Mouse (Mus musculus) forebrain, embryonic 12.5 days (tissue): Measurements from ENCODE around the gene Ubash3b. TPM values are rescaled to one million over a fixed set of nuclear protein-coding genes. Genes with fewer than 3 reads are reported as not detected.

Experiments
- ATAC-seq: fragments of 200-750 bp; cut with Nextera tagmentation; 2 replicates; pipeline ENCODE4 v1.8.0; 2017; ENCODE audit warnings: moderate TSS enrichment; ENCODE audit not compliant: low FRiP score
- H3K27ac ChIP-seq: fragments of 300-500 bp; sonication (generic); 2 replicates; pipeline ENCODE4 v1.5.1; 2016; ENCODE audit warnings: mild to moderate bottlenecking
- H3K27me3 ChIP-seq: fragments of 300-500 bp; sonication (generic); 2 replicates; pipeline ENCODE4 v1.6.1; 2016; ENCODE audit warnings: mild to moderate bottlenecking
- H3K36me3 ChIP-seq: fragments of 300-500 bp; sonication (generic); replicated peaks from 2 replicates; pipeline ENCODE4 v1.6.1; 2016; ENCODE audit warnings: mild to moderate bottlenecking
- H3K4me1 ChIP-seq: fragments of 300-500 bp; sonication (generic); 2 replicates; pipeline ENCODE4 v1.6.1; 2016
- H3K4me2 ChIP-seq: fragments of 300-500 bp; sonication (generic); 2 replicates; pipeline ENCODE4 v1.6.1; 2016; ENCODE audit warnings: mild to moderate bottlenecking, moderate library complexity
- H3K4me3 ChIP-seq: fragments of 300-500 bp; sonication (generic); replicated peaks from 2 replicates; pipeline ENCODE4 v1.5.1; 2016; ENCODE audit warnings: mild to moderate bottlenecking
- H3K9ac ChIP-seq: fragments of 300-500 bp; sonication (generic); 2 replicates; pipeline ENCODE4 v1.6.1; 2016; ENCODE audit warnings: mild to moderate bottlenecking
- H3K9me3 ChIP-seq: fragments of 300-500 bp; sonication (generic); 2 replicates; pipeline ENCODE4 v1.6.1; 2016
- WGBS: fragments of 180-500 bp; shearing (Covaris S2); methylation state at CpG from one replicate; pipeline ENCODE4 v1.1.7; 2016; 5-methylcytosine and 5-hydroxymethylcytosine counted together
- polyA plus RNA-seq: library from polyadenylated mRNA; unstranded; fragments of >200 nt; fragmentation: Nextera tagmentation; extraction: Ambion mirVana; gene quantifications from 2 replicates; pipeline ENCODE4 v1.2.1, GENCODE M21; 2016

The Ubash3b gene
- polyA plus RNA-seq, 1 experiment from 2014 or later, result 9.9 TPM

DNA sequence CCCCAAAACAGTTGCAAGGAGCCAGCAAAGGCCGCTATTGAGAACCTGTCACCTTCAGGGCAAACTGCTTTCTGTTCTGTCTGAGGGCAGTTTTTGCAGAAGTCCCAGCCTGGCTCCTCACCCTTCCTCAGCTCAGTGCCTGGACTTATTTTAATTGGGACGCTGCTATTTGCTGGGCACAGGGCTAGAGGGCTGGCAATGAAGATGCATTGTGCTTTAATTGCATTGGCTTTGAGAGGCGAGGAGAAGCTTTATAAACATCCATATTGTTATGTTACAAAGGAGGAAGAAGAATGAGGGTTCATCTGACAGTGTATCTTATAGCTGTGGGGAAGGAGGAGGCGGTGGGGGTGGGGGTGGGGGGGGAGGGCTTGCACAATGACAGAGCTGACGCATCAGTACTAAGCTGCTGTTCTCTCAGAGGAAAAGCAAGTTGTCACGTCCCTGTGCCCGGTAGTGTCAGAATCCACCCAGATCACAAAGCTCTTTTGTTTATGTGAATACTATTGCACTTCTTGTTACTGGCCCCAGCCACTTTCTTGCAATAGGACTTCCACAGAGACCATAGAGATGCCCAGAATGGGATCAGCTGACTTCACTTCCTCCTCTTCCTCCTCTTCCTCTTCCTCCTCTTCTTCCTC, 841 bp downstream of the Ubash3b start:
- H3K9me3 ChIP-seq, result no peaks in the 10 kb centered on the region
- no peaks in the 10 kb centered on the region for H3K36me3 ChIP-seq
- no peak overlapping the region for H3K4me3 ChIP-seq
- peak overlapping the region; percentile 37; the same call in 1 of the 2 replicates for H3K27ac ChIP-seq
- peaks cover 29% of the 10 kb centered on the region for H3K27me3 ChIP-seq
- H3K4me2 ChIP-seq, result no peak overlapping the region
- no peak for ATAC-seq
- 20% methylated on average over 7 of the region's 7 CpGs for WGBS
- H3K9ac ChIP-seq, result no peak overlapping the region
- H3K4me1 ChIP-seq, result peaks cover 29% of the 10 kb centered on the region

DNA sequence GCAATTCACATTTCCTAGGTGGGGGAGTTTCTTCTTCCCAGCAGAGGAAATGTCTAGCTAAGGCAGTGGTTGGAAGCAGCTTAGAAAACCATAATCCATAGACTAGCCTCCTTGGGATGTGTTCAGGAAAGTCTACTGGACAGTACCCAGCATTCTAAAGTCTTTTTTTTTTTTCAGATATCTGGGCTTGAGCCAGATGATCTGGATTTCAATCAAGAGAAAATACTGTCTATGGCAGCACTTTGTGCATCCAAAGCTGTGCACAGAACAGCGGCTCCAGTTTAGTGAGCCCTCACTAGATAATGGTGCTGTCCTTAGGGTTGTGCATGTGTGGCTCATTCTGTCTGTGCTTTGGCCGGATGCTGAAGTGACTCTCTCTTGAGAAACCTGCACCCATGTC, 2.3 kb downstream of the Ubash3b start:
- H3K9ac ChIP-seq, result no peak overlapping the region
- H3K4me1 ChIP-seq, result peaks cover 29% of the 10 kb centered on the region
- H3K36me3 ChIP-seq, result no peaks in the 10 kb centered on the region
- no peak overlapping the region for H3K4me3 ChIP-seq
- H3K4me2 ChIP-seq, result no peak overlapping the region
- no peaks in the 10 kb centered on the region for H3K9me3 ChIP-seq
- H3K27ac ChIP-seq, result no peak overlapping the region
- ATAC-seq, result no peak
- WGBS, result 78% methylated on average over 2 of the region's 2 CpGs
- H3K27me3 ChIP-seq, result peaks cover 38% of the 10 kb centered on the region

DNA sequence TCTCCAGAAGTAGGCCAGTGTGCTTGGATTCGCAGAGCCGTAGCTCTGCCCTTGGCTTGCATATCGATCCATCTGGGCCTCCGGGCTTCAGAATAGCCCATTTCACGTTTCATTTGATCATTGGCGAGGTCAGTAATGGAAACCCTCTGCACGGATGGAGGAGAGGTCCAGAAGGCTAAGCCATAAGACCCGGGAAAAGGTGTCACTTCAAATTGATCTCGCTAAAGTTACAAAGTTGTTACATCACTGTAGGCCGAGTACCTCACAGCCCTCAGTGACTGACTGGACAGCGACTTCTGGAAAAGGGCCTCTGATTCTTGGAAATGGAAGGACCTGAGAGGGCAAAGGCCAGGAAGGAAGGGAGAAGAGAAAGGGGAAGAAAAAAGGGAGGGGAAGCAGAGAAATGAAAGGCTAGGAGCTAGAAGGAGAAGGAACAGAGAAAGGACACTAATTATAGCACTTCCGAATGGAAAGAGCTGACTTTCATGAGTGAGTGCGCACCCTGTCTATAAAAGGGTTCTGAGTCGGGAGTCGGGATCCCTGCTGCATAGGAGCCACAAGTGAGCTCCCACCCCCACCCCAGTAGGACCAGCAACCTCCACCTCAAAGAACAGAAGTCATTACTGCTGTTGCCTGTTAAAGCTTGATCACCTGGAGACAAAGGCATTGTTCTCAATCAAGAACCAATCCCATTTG, 3.5 kb downstream of the Ubash3b start:
- WGBS, result 16% methylated on average over 15 of the region's 15 CpGs
- peak overlapping the region; percentile 87 for H3K4me2 ChIP-seq
- H3K36me3 ChIP-seq, result no peaks in the 10 kb centered on the region
- peak overlapping the region; percentile 71 for H3K9ac ChIP-seq
- H3K27me3 ChIP-seq, result peaks cover 38% of the 10 kb centered on the region
- ATAC-seq, result no peak
- peak overlapping the region; percentile 70; the same call in 1 of the 2 replicates for H3K27ac ChIP-seq
- peak overlapping the region; percentile 86 for H3K4me3 ChIP-seq
- H3K4me1 ChIP-seq, result peaks cover 29% of the 10 kb centered on the region
- H3K9me3 ChIP-seq, result no peaks in the 10 kb centered on the region

DNA sequence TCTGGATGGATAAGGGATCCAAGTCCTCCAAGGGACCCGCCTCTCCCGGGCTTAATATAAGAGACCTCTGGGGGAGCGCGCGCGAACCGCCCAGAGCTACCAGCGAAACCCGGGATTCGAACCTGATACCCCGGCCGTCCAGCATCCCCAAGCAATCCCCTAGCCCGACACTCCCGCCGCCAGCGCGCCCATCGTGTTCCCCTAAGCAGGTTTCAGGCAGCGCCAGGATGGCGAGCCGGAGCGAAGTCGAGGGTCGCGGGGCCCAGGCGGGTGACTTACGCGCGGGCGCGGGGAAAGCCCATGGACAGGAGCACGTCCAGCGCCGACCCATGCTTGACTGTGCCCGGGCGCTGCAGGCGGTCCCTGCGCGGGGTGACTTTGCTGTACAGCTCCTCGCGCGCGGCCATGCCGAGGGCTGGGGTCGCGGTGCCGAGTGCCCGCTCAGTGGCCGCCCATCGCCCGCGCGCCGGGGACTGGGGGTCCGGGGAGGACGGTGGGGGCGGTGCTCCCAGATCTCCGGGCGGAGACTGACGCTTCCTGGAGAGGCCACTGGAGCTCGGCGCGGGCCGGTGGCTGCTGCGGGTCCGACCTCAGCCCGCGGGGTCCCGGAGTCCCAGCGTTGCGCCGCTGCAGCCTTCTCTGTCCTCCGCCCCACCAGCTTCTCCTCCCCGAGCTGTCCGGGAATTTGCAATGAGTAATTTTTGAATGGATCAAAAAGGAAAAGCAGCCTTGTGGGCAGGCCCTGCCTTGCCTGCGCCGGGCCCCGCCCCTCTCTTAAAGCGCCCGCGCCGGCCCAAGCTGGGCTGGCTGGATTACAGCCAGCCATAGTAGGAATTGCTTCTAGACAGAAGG, 4.3 kb downstream of the Ubash3b start:
- peak; percentile 89 for ATAC-seq
- Histone ChIP-seq H3K9ac (peak overlapping the region; percentile 71), H3K9me3 (no peaks in the 10 kb centered on the region), H3K36me3 (no peaks in the 10 kb centered on the region), H3K4me1 (peaks cover 29% of the 10 kb centered on the region), H3K4me3 (peak overlapping the region; percentile 86), H3K27ac (peak overlapping the region; percentile 70), H3K27me3 (peaks cover 38% of the 10 kb centered on the region), H3K4me2 (peak overlapping the region; percentile 87)
- under 1% methylated on average over 82 of the region's 82 CpGs for WGBS

DNA sequence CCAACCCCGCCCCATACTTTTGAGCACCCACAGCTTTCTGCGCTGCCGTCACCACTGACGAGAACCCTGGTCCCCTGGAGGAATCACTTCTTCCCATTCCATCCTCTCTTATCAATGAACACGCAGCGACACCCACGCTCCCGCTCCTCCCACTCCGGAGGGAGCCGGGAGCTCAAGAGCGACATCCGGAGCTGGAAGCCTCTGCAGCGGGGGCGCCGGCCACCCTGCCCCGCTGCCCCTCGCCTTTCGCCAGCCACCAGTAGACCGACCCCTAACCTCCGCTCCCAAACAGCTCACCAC, 4.8 kb downstream of the Ubash3b start:
- peak overlapping the region; percentile 86 for H3K4me3 ChIP-seq
- no peak overlapping the region for H3K27ac ChIP-seq
- H3K4me2 ChIP-seq, result peak overlapping the region; percentile 87
- 0 out of 2 replicates have a peak, but pooled peaks have one; percentile 2 for ATAC-seq
- no peaks in the 10 kb centered on the region for H3K9me3 ChIP-seq
- peaks cover 32% of the 10 kb centered on the region for H3K4me1 ChIP-seq
- H3K27me3 ChIP-seq, result peaks cover 38% of the 10 kb centered on the region
- WGBS, result under 1% methylated on average over 20 of the region's 20 CpGs
- peak overlapping the region; percentile 71 for H3K9ac ChIP-seq
- H3K36me3 ChIP-seq, result no peaks in the 10 kb centered on the region

DNA sequence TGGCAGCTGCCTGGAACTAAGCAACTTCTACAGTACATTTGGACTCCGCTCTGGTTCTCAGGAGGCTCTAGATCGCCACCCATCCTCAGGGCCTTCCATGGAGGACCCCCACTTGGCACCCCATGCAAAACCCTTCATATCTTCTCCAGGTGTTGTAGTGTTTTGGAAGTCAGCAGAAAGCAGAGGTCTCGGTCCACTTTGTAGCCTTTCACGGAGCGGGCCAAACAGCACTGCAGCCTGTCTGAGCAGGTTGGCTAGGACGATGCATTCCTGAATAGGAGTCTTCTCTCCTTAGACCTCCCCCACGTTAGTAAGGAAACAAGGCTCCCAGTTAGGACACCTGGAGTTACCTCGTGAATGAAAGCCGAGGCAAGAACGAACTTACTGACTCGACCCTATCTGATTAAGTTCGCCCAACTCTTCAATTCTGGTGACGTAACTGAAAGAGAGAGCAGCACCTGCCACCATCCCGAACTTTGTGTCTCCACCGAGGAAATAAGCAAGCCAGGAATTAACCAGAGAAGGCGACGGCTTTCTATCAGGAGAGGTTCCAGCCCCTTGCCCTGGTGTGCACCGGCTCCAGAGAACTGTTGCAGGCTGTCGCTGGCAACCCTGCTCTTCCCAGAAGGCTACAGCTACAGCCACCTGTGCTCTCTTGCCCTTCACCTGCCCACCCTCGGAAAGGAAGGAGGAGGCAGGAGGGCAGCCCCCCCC, 5.3 kb downstream of the Ubash3b start:
- WGBS, result 18% methylated on average over 20 of the region's 20 CpGs
- Histone ChIP-seq H3K4me1 (peaks cover 37% of the 10 kb centered on the region), H3K9me3 (no peaks in the 10 kb centered on the region), H3K4me3 (peak overlapping the region; percentile 86), H3K9ac (peak overlapping the region; percentile 71), H3K4me2 (peak overlapping the region; percentile 87), H3K27me3 (peaks cover 35% of the 10 kb centered on the region), H3K36me3 (no peaks in the 10 kb centered on the region), H3K27ac (no peak overlapping the region)
- ATAC-seq, result no peak

DNA sequence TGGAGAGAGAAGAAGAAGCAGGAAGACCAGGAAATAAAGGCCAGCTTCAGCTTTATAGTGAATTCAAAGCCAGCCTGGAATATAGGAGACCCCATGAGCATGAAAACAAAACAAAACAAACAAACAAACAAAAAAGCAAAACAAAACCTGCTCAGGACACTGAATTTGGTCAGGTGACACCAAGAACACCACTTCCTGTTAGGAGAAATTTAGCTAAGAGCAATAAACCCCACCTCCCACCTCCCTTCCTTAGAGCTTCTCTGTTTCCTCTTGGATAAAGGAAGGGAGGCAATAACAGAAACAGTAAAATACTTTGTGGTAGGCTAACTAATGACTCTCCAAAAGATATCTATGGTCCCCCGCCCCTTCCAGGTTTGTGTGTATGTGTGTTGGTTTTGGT, 7.5 kb downstream of the Ubash3b start:
- no peaks in the 10 kb centered on the region for H3K9me3 ChIP-seq
- no peak overlapping the region for H3K4me3 ChIP-seq
- peaks cover 27% of the 10 kb centered on the region for H3K4me1 ChIP-seq
- 78% methylated on average over 1 of the region's 1 CpGs for WGBS
- H3K36me3 ChIP-seq, result no peaks in the 10 kb centered on the region
- no peak overlapping the region for H3K4me2 ChIP-seq
- no peak overlapping the region for H3K9ac ChIP-seq
- no peak for ATAC-seq
- H3K27ac ChIP-seq, result no peak overlapping the region
- H3K27me3 ChIP-seq, result peaks cover 32% of the 10 kb centered on the region

DNA sequence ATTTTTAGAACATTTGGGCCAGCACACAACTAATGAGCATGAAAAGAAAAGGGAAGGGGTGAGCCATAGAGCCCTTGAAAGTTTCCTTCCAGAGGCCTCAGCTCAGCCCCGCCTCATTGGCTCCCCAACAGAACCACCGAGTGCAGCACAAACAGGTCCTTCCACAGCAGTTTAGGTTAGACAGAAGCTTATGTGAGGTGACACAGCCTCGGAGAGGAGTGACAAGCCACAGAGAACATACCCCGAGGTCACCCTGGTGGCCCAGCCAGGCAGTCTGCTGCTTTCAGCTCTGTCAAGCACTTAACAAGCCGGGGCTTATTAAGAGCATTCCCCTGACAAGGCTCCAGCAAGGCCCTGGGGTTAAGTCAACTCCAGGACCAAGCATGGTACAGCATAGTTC, 8.4 kb downstream of the Ubash3b start:
- no peak for ATAC-seq
- Histone ChIP-seq H3K4me2 (no peak overlapping the region), H3K4me1 (peaks cover 27% of the 10 kb centered on the region), H3K4me3 (no peak overlapping the region), H3K9ac (no peak overlapping the region), H3K27me3 (peaks cover 23% of the 10 kb centered on the region), H3K9me3 (no peaks in the 10 kb centered on the region), H3K36me3 (no peaks in the 10 kb centered on the region), H3K27ac (no peak overlapping the region)
- WGBS, result 56% methylated on average over 5 of the region's 5 CpGs

DNA sequence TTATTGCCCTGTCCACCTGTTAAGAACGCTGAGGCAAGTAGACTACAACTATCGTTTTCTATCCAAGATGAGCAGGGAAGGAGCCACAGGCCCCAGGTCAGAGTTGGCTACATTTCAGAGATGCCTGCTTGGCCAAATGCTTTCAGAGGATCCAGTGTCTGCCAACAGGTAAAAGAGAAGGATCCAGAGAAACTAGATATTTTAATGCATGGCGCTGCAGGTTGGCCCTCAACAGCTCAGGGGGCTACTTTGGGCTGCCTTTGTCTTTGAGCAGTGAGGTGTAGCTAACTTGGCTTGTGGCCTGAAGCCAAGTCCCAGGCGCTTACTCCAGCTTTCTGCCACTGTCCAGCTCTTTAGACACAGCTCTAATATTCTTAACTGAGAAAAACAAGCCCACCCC, 10.0 kb downstream of the Ubash3b start:
- no peaks in the 10 kb centered on the region for H3K9me3 ChIP-seq
- ATAC-seq, result no peak
- H3K4me2 ChIP-seq, result no peak overlapping the region
- peaks cover 17% of the 10 kb centered on the region for H3K27me3 ChIP-seq
- no peak overlapping the region for H3K27ac ChIP-seq
- no peak overlapping the region for H3K9ac ChIP-seq
- H3K4me3 ChIP-seq, result no peak overlapping the region
- H3K4me1 ChIP-seq, result peaks cover 32% of the 10 kb centered on the region
- 65% methylated on average over 4 of the region's 4 CpGs for WGBS
- no peaks in the 10 kb centered on the region for H3K36me3 ChIP-seq

DNA sequence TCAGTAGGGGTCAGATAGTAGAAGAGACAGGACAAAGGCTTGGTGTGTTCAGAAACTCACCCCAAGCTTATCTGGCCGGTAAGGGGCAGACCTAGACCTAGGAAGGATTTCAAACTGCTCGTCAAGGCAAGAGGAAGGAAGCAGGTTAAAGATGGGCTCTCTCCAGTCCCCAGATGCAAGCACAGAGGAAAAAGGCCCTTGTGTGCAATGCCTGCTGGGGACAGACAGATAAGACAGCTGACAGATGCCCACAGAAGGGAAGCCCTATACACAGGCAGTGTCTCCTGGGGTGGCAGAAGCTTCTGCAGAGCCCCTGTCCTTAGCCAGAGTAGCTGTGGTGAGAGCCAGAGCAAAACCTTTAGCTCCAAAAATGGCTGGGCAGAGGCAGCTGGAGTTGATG, 11.6 kb downstream of the Ubash3b start:
- ATAC-seq, result no peak
- peaks cover 23% of the 10 kb centered on the region for H3K4me1 ChIP-seq
- 83% methylated on average over 2 of the region's 2 CpGs for WGBS

DNA sequence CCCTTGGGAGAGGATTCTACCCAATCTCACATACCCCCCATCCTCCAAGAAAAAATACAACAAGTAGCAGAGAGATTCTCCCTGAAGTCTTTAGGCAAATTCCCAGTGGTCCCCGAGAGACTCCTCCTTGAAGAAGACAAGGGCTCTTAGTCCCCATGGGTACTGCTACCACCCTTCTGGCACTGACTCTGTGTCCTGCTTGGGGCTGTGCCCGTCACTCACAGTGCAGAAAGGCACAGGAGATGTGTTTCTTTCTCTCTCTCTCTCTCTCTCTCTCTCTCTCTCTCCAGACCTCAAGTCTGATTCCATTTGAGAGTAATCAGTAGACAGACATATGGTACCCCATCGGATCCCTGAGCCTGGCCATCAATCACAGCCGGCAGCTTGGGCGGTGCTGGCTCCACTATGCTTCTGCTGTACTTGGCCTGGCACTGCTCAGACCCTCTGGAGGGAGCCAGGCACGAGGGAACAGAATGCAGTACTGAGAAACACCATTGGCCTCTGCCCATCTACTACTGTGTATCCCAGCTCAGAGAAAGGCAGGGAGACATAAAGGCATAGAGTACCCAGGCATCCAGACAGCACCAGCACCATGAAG, 12.3 kb downstream of the Ubash3b start:
- Histone ChIP-seq H3K4me2 (no peak overlapping the region), H3K4me3 (no peak overlapping the region), H3K36me3 (no peaks in the 10 kb centered on the region), H3K4me1 (peaks cover 23% of the 10 kb centered on the region), H3K27me3 (no peaks in the 10 kb centered on the region), H3K27ac (no peak overlapping the region), H3K9ac (no peak overlapping the region), H3K9me3 (no peaks in the 10 kb centered on the region)
- ATAC-seq, result no peak
- WGBS, result 87% methylated on average over 6 of the region's 6 CpGs

More for the DNA sequence above, 11.6 kb downstream of the Ubash3b start:
- Histone ChIP-seq H3K9ac (no peak overlapping the region), H3K27ac (no peak overlapping the region), H3K9me3 (no peaks in the 10 kb centered on the region), H3K4me3 (no peak overlapping the region), H3K36me3 (no peaks in the 10 kb centered on the region), H3K4me2 (no peak overlapping the region), H3K27me3 (peaks cover 1% of the 10 kb centered on the region)

DNA sequence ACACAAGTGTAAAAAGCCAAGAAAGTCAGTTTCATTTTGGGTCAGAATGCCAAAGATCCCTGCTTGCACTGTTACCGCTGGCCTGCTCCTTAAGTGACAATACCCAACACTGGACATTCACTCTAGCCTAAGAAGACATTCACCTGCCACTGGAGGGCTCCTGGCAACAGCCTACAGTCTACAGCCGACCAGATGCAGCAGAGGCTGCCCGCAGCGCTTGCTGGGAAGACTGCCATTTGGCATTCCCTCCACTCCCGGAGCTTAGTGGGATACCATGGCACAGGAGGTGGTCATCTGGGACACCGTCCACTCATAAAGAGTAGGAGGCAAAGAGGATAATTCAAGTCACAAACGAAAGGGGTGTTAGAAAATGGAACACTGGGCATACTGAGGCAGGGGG, 12.9 kb downstream of the Ubash3b start:
- H3K27me3 ChIP-seq, result no peaks in the 10 kb centered on the region
- no peak overlapping the region for H3K9ac ChIP-seq
- no peak overlapping the region for H3K27ac ChIP-seq
- H3K36me3 ChIP-seq, result no peaks in the 10 kb centered on the region
- no peaks in the 10 kb centered on the region for H3K9me3 ChIP-seq
- no peak overlapping the region for H3K4me3 ChIP-seq
- peaks cover 23% of the 10 kb centered on the region for H3K4me1 ChIP-seq
- no peak overlapping the region for H3K4me2 ChIP-seq
- 83% methylated on average over 7 of the region's 7 CpGs for WGBS
- no peak for ATAC-seq
